Mouse (Mus musculus) erythroblast, embryonic 14.5 days (primary cell): Measurements from ENCODE around the gene Cemip.

Experiments
- GATA1 ChIP-seq: IDR thresholded peaks from 2 replicates; pipeline ENCODE4 v1.6.1; 2012; ENCODE audit warnings: low read length, inconsistent platforms, mixed read lengths
- TAL1 ChIP-seq: IDR thresholded peaks from 3 replicates; pipeline ENCODE4 v1.6.1; 2012; ENCODE audit warnings: low read length, inconsistent platforms, mixed read lengths

DNA sequence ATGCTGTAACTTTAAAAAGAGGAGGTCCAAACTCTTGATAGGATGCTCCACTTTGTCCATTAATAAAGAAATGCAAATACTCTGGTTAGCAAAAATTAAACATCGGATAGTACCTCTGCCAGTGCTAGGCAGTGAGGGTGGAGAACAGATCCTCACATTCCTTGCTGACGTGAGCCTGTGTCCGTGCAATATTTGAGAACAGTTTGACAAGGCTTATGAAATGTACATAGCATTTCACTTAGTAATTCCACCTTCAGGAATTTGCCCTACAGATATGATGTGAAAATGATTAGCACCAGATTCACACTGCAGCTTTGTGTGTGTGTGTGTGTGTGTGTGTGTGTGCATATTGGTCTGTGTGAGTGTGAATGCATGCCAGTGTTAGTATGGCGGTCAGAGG lies 4.5 kb upstream of the Cemip start:
- TF ChIP-seq GATA1 (no peak), TAL1 (no peak)
